17 mouse cellular contexts compared by ENCODE assay signal in the genomic region with DNA sequence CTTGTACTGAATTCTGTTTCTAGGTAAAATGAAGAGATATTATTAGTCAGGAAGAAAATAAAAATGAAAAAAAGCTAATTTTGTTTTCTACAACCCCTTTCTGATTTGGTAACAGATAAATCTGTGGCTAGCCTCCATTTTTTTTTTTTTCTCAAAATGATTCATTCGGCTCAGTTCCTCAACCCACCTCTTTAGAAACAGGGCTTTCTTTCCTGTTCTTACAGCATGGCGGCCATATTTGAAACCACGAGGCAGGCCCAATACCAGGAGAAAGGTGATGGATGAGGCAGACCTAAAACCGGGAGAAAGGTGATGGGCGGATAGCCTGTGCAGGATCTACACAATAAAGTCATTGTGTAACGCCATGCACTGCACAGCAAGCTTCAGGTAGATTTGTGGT.
DNase-seq lines count a peak whose midpoint lies in the region; ATAC-seq and TF ChIP-seq lines count a peak whose summit lies in the region.
"Had no signal": no experiment of that assay in that cellular context is flagged by ENCODE, and none has a peak within 500 bp of the region (broad histone marks: within the 10 kb centered on the region; RNA-seq: fewer than 3 reads in every experiment).

No protein-coding gene starts in this region.

- no peak overlapping the region for H3K4me3 ChIP-seq in spleen, adult 2 months (ENCODE audit: extremely low read depth, insufficient read depth, insufficient read length)
- no peak overlapping the region for H3K4me3 ChIP-seq in forebrain, embryonic 16.5 days (replicated peaks; ENCODE audit: low read length)
- H3K4me3 ChIP-seq: forebrain, embryonic 15.5 days; hindbrain, embryonic 10.5 days; midbrain, embryonic 10.5 days had no signal

- no peaks in the 10 kb centered on the region for H3K36me3 ChIP-seq in spleen, adult 2 months (ENCODE audit: control insufficient read depth, insufficient read depth, low read length)
- H3K36me3 ChIP-seq in forebrain, embryonic 16.5 days (ENCODE audit: control insufficient read depth, insufficient read depth) = no peaks in the 10 kb centered on the region
- H3K36me3 ChIP-seq: forebrain, embryonic 15.5 days; G1E; hindbrain, embryonic 10.5 days; midbrain, embryonic 10.5 days had no signal

- peaks cover 3% of the 10 kb centered on the region; the same call in 1 of the 2 replicates for H3K4me1 ChIP-seq in spleen, adult 2 months (ENCODE audit: control insufficient read depth, insufficient read depth, insufficient read length)
- no peaks in the 10 kb centered on the region for H3K4me1 ChIP-seq in forebrain, embryonic 16.5 days (replicated peaks; ENCODE audit: control insufficient read depth, insufficient read depth, low read length)
- H3K4me1 ChIP-seq: forebrain, embryonic 15.5 days; midbrain, embryonic 10.5 days had no signal

- DNase-seq in spleen, adult 2 months (ENCODE audit: low read depth in 1 of 2, low spot score in 2 of 2) = no peak
- no peak for DNase-seq in spleen, adult 12 weeks (ENCODE audit: low spot score)
- DNase-seq in ovary, postnatal 14 days (ENCODE audit: low spot score) = no peak
- DNase-seq in cerebellum, adult 8-10 months = no peak
- DNase-seq: cerebellum, postnatal 10 days; embryo, embryonic 11 days; gastrocnemius, postnatal 25 days; thymus, adult 2 months had no signal

- ATAC-seq in activated CD4-positive, CD25-positive, alpha-beta regulatory T cell, adult 4 months = peak; percentile 9
- peak; percentile 26 for ATAC-seq in inflammation-experienced regulatory T-cells, adult 6 months
- peak; percentile 56 for ATAC-seq in megakaryocyte progenitor cell, adult 5-6 weeks (replicated peaks; ENCODE audit: poor library complexity)
- no peak for ATAC-seq in forebrain, embryonic 16.5 days
- ATAC-seq: forebrain, embryonic 15.5 days; hindbrain, postnatal 0 days had no signal

- peak overlapping the region; percentile 8; the same call in 1 of the 2 replicates for H3K27ac ChIP-seq in spleen, adult 2 months (ENCODE audit: insufficient read depth, low read length)
- no peak overlapping the region for H3K27ac ChIP-seq in forebrain, embryonic 16.5 days (ENCODE audit: low read length)
- H3K27ac ChIP-seq: forebrain, embryonic 15.5 days; hindbrain, embryonic 10.5 days; hindbrain, postnatal 0 days; midbrain, embryonic 10.5 days had no signal

- no peaks in the 10 kb centered on the region for H3K27me3 ChIP-seq in spleen, adult 2 months (ENCODE audit: control insufficient read depth, insufficient read depth, low read length)
- no peaks in the 10 kb centered on the region for H3K27me3 ChIP-seq in forebrain, embryonic 16.5 days (replicated peaks; ENCODE audit: control insufficient read depth, insufficient read depth, low read length)
- H3K27me3 ChIP-seq: forebrain, embryonic 15.5 days had no signal

- no peak overlapping the region for H3K4me2 ChIP-seq in forebrain, embryonic 16.5 days (ENCODE audit: low read length)
- H3K4me2 ChIP-seq: forebrain, embryonic 15.5 days had no signal

- no peak for TF ChIP-seq POLR2A in spleen, adult 2 months (IDR thresholded peaks at IDR 0.05; ENCODE audit: low read depth, low read length)

- WGBS in spleen, adult 2 months = 65% methylated on average over 6 of the region's 6 CpGs
- 85% methylated on average over 6 of the region's 6 CpGs for WGBS in forebrain, embryonic 16.5 days

- TF ChIP-seq CTCF in spleen, adult 2 months (IDR thresholded peaks at IDR 0.05; ENCODE audit: extremely low read depth, insufficient read depth, insufficient read length, insufficient replicate concordance) = no peak

- no peaks in the 10 kb centered on the region for H3K9me3 ChIP-seq in forebrain, embryonic 16.5 days (ENCODE audit: control insufficient read depth, low read length)
- H3K9me3 ChIP-seq: forebrain, embryonic 15.5 days; G1E; hindbrain, embryonic 10.5 days; midbrain, embryonic 10.5 days had no signal

- H3K9ac ChIP-seq in forebrain, embryonic 16.5 days (replicated peaks; ENCODE audit: low read depth, low read length) = no peak overlapping the region
- H3K9ac ChIP-seq: forebrain, embryonic 15.5 days had no signal
